Mouse (Mus musculus) testis, adult 2 months (tissue): Measurements from ENCODE around the gene Bckdha. TPM values are rescaled to one million over a fixed set of nuclear protein-coding genes. Genes with fewer than 3 reads are reported as not detected.

Source experiments
- H3K27ac ChIP-seq: fragments of 200-500 bp; 2 replicates; pipeline ENCODE4 v1.5.1; 2012; ENCODE audit warnings: low read depth, low read length; ENCODE audit not compliant: control insufficient read depth, insufficient read depth
- H3K27me3 ChIP-seq: fragments of 200-500 bp; 2 replicates; pipeline ENCODE4 v1.6.1; 2012; ENCODE audit warnings: mild to moderate bottlenecking, low read length, moderate library complexity; ENCODE audit not compliant: control insufficient read depth, insufficient read depth
- H3K36me3 ChIP-seq: fragments of 200-500 bp; 2 replicates; pipeline ENCODE4 v1.6.1; 2012; ENCODE audit warnings: mild to moderate bottlenecking, low read length; ENCODE audit not compliant: control insufficient read depth, insufficient read depth
- H3K4me1 ChIP-seq: fragments of 200-500 bp; 2 replicates; pipeline ENCODE4 v1.6.1; 2012; ENCODE audit warnings: low read length; ENCODE audit not compliant: control insufficient read depth, insufficient read depth
- H3K4me3 ChIP-seq: fragments of 200-500 bp; 2 replicates; pipeline ENCODE4 v1.5.1; 2012; ENCODE audit warnings: low read depth, mild to moderate bottlenecking, low read length, moderate library complexity, mixed read lengths; ENCODE audit not compliant: control insufficient read depth
- CTCF ChIP-seq: fragments of 200-500 bp; IDR thresholded peaks from 2 replicates; pipeline ENCODE4 v1.5.1; 2012; ENCODE audit warnings: low read depth, mild to moderate bottlenecking, inconsistent platforms, low read length, moderate library complexity; ENCODE audit not compliant: control insufficient read depth, insufficient read depth, insufficient replicate concordance
- POLR2A ChIP-seq: fragments of 200-500 bp; IDR thresholded peaks from 2 replicates; pipeline ENCODE4 v1.6.1; 2012; ENCODE audit warnings: low read depth, mild to moderate bottlenecking, inconsistent platforms, low read length, moderate library complexity; ENCODE audit not compliant: control insufficient read depth
- polyA plus RNA-seq: library from polyadenylated mRNA; depleted of rRNA; stranded (reverse); fragments of >200 nt; gene quantifications from 2 replicates; pipeline ENCODE4 v1.2.3, GENCODE M21; 2012

The Bckdha gene
- polyA plus RNA-seq, 1 experiment = 69.0 TPM

- no peaks in the 10 kb centered on the region for H3K36me3 ChIP-seq
- H3K4me1 ChIP-seq = peaks cover 27% of the 10 kb centered on the region
- TF ChIP-seq POLR2A (0 out of 2 replicates have a peak, but pooled peaks have one; percentile 19), CTCF (no peak)
- peak overlapping the region; percentile 19 for H3K27ac ChIP-seq
- H3K4me3 ChIP-seq = peak overlapping the region; percentile 82
- H3K27me3 ChIP-seq = no peaks in the 10 kb centered on the region
These were observed 29.1 kb upstream of the Bckdha start for GRCm38 (mm10) chr7:25687811-25688401.

GRCm38 (mm10) chr7:25686680-25687531, 28.1 kb upstream of the Bckdha start, which contains the start of gene Tgfb1:
Tgfb1 (plus strand) TSS chr7:25687002.
- H3K27me3 ChIP-seq = no peaks in the 10 kb centered on the region
- peak within 1 kb of the TSS; percentile 82 for H3K4me3 ChIP-seq
- peaks cover 27% of the 10 kb centered on the region for H3K4me1 ChIP-seq
- TF ChIP-seq POLR2A (no peak; the same call in none of the 2 replicates), CTCF (peak; percentile 34; the same call in 1 of the 2 replicates)
- H3K27ac ChIP-seq = peak within 1 kb of the TSS; percentile 5
- H3K36me3 ChIP-seq = no peaks in the 10 kb centered on the region

- Histone ChIP-seq H3K4me3 (no peak overlapping the region; the same call in 1 of the 2 replicates), H3K27ac (no peak overlapping the region), H3K4me1 (peaks cover 33% of the 10 kb centered on the region), H3K36me3 (no peaks in the 10 kb centered on the region), H3K27me3 (no peaks in the 10 kb centered on the region)
- TF ChIP-seq CTCF (no peak), POLR2A (no peak)
These were observed 27.2 kb upstream of the Bckdha start for GRCm38 (mm10) chr7:25685926-25686470.

DNA sequence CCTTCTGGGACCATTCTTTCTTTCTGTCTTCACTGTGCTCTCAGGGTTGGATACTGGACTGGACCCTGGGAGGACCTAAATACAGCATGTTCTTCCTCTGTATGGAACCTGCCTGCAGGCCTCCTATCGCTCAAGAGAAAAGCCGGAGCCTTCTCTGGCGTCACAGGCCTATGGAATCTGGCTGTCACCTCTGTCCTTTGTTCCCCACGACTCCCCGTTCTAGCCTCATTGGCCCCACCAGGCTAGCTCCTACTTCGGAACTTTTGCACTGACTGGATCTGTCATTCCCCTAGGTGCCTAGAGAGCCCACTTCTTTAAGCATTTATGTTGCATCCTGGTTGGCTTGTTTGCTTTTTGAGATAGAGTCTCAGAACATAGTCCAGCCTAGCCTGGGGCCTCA, 25.9 kb upstream of the Bckdha start:
- TF ChIP-seq CTCF (no peak), POLR2A (no peak)
- Histone ChIP-seq H3K4me1 (peaks cover 34% of the 10 kb centered on the region), H3K4me3 (no peak overlapping the region), H3K36me3 (no peaks in the 10 kb centered on the region), H3K27ac (no peak overlapping the region), H3K27me3 (no peaks in the 10 kb centered on the region)

GRCm38 (mm10) chr7:25683474-25684180, 24.8 kb upstream of the Bckdha start:
- Histone ChIP-seq H3K4me3 (no peak overlapping the region), H3K27ac (no peak overlapping the region), H3K4me1 (peaks cover 25% of the 10 kb centered on the region), H3K27me3 (no peaks in the 10 kb centered on the region), H3K36me3 (no peaks in the 10 kb centered on the region)
- TF ChIP-seq POLR2A = no peak
- no peak for TF ChIP-seq CTCF

- H3K4me3 ChIP-seq = peak overlapping the region; percentile 57
- 0 out of 2 replicates have a peak overlapping the region, but pooled peaks have one; percentile 19 for H3K27ac ChIP-seq
- no peak for TF ChIP-seq CTCF
- no peak for TF ChIP-seq POLR2A
- no peaks in the 10 kb centered on the region for H3K27me3 ChIP-seq
- H3K4me1 ChIP-seq = peaks cover 22% of the 10 kb centered on the region
- no peaks in the 10 kb centered on the region for H3K36me3 ChIP-seq
These were observed 22.8 kb upstream of the Bckdha start for GRCm38 (mm10) chr7:25681341-25682231.
